Mouse (Mus musculus) G1E-ER4 (cell line): ENCODE measurements around the gene Sytl1. TPM values are rescaled to one million over a fixed set of nuclear protein-coding genes. Genes with fewer than 3 reads are reported as not detected.

Experiments used
- GATA1 ChIP-seq: IDR thresholded peaks from one replicate; pipeline ENCODE4 v1.8.0; 2012; ENCODE audit warnings: low read length, inconsistent platforms
- polyA plus RNA-seq: library from polyadenylated mRNA; stranded (reverse); fragments of >175 nt; gene quantifications from 2 replicates; pipeline ENCODE4 v1.2.3, GENCODE M21; 2012

Sytl1 gene
- polyA plus RNA-seq, 1 experiment, result 0.26 TPM

DNA sequence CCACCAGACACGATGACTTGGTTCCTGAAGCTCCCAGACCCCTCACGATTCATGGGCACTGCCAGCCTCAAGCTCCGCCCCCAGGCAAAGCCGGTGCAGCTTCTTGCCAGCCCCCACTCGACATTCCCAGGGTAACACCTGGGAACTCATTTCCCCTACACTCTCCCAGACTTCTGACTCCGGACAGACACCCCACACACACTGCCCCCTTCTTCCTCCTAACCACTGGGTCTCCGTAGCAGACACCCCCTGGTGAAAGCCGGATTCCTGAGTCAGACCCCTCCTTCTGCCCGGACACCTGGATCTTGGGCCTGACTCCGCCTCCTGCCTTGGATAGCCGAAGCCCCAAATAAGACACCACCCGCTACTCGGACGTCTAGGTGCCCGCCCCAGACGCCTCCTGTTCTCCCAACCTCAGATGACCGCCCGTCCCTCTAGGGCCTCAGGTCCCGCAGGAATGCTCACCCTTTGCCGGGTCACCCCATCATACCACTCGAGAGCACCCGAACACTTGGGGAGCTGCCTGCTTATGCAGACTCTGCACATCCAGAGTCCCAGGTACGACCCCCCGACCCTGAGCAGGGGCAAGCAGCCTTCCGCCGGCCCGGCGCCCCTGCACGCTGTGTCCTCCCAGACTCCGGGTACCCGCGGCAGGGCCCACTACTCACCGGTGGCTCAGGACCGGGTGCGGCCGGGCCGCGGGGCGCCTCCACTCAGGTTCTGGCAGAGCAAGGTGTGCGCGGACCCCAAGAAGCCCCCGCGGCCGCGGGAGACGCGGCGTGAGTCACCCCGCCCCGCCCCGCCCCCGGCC is 51.0 kb downstream of the Sytl1 start, which contains the start of the genes Cd164l2 and Gpr3:
Gene Cd164l2, plus strand, starts transcription at position 381 of the 811 bp plus-strand sequence.
Gene Gpr3, minus strand, starts transcription at position 786 of the 811 bp plus-strand sequence.
- TF ChIP-seq GATA1, result no peak

DNA sequence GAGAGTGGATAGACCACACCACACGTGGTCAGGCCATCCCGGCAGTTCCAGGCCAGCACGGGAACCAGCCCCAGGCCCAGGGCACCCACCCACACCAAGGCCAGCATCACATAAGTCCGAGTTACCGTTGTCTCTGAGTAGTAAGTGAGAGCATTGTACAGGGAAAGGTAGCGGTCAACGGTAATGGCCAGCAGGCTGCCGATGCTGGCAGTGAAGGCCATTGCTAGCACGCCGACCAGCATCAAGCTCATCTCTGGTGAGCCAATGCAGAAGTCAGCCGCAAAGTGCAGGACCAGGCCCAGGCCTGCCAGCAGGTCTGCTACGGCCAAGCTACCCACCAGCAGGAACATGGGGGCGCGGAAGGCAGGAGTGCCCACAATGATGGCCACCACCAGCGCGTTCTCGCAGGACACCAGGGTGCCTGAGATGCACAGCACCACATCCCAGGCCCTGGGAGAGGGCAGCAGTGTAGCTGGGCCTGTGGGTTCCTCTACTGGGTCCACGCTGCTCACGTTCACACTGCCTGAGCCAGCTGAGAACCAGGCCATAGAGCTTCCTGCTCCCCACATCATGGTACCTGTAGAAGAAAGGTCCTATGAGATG is 52.0 kb downstream of the Sytl1 start:
- no peak for TF ChIP-seq GATA1

DNA sequence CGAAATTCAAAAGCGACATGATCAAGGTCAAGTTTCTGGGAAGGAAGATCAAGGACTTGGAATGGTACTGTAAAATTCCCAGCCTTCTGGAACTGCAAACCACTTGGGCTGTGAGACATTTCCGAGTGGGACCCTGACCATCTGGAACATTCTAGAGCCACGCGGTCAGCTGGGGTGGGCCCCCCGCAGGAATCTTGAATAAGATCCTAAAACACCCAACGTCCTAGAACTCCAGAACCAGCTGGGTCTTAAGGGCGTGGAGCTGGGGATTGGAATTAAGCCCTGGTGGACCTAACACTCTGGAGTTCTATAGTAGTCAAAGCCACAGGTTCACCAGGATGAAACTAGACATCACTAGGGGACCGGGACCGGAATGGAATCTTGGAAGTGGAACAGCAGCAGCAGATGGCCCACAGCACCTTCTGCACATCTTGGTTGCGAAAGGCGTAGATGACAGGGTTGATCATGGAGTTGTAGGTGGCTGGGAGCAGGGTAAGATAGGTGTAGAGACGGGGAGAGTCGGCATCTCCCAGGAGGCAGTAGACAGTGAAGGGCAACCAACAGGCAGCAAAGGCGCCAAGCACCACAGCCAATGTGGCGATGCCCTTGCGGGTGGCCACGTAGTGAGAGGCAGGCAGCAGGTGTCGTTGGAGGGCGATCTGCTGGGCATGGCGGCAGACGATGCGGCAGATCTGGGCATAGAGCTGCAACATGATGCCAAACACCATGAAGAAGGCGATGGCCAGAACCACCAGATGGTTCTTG is 52.7 kb downstream of the Sytl1 start:
- no peak for TF ChIP-seq GATA1

DNA sequence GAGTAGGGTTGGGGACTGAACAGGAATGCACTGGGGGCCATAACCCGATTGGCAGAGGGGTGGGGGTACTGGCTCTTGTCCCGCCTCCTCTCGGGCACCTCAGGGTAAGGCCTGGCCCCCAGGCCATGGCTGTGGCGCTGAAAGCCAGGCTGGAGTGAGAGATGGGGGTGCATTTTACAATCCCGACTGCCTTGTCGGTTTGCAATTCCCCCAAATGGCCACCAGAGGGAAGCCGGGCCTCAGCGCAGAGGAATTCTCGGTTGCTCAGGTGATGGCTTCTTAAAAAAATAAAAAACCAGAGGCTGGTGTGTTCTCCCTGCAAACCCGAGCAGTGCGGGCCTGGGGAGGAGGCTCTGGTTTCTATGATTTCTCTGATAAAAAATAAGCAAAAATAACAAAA is 53.5 kb downstream of the Sytl1 start:
- TF ChIP-seq GATA1, result no peak

DNA sequence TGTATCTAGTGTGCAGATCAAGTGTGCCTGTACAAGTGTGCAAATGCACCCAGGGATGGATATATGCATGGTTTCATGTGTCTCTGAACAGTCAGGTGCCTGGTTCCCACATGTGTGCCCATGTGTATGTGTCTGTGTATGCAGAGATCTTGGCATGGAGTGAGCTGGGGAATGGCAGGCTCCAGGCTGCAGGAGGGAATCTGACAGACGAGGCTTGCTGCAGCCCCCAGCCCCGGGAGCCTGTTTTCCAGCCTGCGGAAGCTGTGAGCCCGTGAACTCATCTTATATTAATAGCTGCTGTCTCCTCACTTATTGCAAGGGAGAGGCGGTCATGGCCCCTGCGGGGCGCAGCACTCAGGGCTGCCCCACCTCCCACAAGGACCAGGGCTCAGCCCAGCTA is 58.5 kb downstream of the Sytl1 start:
- no peak for TF ChIP-seq GATA1

DNA sequence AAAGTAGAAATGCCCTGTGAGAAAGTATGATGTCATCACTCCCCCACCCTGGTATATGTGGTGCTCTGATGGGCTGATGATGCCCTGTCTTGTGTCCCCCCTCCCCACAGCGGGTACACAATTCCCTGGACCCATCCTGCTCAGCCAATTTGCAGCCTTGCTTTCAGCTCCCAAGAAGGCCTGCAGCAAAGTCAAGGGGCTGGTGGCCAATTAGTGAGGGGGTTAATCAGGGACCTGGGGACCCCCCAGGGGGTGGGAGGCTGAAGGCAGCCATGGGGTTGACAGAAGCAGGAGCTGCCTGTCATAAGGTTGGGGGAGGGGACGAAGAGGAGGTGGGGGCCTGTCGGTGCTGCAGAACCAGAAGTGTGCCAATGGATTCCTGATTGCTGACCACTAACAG is 59.3 kb downstream of the Sytl1 start:
- TF ChIP-seq GATA1, result no peak

Other genes starting within 250 kb of the Sytl1 start
- gene Wasf2, start 132.6 kb downstream of the Sytl1 start, polyA plus RNA-seq, result 50.3 and 57.3 TPM in 2 replicates
- gene Cd164l2, start 51.0 kb downstream of the Sytl1 start, polyA plus RNA-seq, result not detected in 2 replicates
- gene Gpr3, start 50.6 kb downstream of the Sytl1 start, polyA plus RNA-seq, result 0.03 TPM in 2 replicates
- gene Map3k6, start 22.3 kb downstream of the Sytl1 start, polyA plus RNA-seq, result 51.8 and 51.9 TPM in 2 replicates
- gene Tmem222, start 14.7 kb upstream of the Sytl1 start, polyA plus RNA-seq, result 27.0 and 38.3 TPM in 2 replicates
- 56.5 and 63.0 TPM in 2 replicates for gene Wdtc1, start 90.4 kb upstream of the Sytl1 start, polyA plus RNA-seq
- gene Slc9a1, start 106.6 kb upstream of the Sytl1 start, polyA plus RNA-seq, result 56.6 and 70.6 TPM in 2 replicates
- gene Tent5b, start 217.0 kb upstream of the Sytl1 start, polyA plus RNA-seq, result 0.03 TPM in 1 of 2 replicates, not detected in the other
- not detected in 2 replicates for gene Trnp1, start 235.4 kb upstream of the Sytl1 start, polyA plus RNA-seq